Mouse (Mus musculus) liver, postnatal 0 days (tissue): ENCODE results near the gene Pef1.

ENCODE experiments used
- CTCF ChIP-seq: sonication (generic); IDR thresholded peaks from 2 replicates; pipeline ENCODE4 v1.5.1; 2016; ENCODE audit warnings: antibody characterized with exemption, low read depth
- EP300 ChIP-seq: IDR thresholded peaks from 2 replicates; pipeline ENCODE4 v1.6.1; 2016; ENCODE audit warnings: antibody characterized with exemption, low read depth, mild to moderate bottlenecking

DNA sequence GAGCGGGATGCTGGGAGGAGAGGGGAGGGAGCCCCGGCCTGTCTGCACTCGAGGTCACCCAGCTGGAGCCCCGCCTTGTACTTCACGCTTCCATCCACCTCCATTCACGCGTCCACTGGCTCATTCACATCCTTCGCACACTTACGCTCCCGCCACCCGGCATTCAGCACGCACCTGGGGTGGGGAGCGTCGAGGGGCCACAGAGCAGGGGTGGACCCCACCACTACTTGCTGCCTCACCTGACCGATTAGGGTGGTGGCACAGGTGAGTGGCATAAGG is 36.8 kb downstream of the Pef1 start, which contains the start of gene Hcrtr1:
- TF ChIP-seq CTCF (no peak), EP300 (no peak)
